Mouse (Mus musculus): ENCODE data around the gene Gm20792.
"Not testable (repeated sequence)": the region's sequence is repeated elsewhere in the genome, so short reads cannot be mapped to it uniquely, and the experiment has no call there.

The Gm20792 gene

DNA sequence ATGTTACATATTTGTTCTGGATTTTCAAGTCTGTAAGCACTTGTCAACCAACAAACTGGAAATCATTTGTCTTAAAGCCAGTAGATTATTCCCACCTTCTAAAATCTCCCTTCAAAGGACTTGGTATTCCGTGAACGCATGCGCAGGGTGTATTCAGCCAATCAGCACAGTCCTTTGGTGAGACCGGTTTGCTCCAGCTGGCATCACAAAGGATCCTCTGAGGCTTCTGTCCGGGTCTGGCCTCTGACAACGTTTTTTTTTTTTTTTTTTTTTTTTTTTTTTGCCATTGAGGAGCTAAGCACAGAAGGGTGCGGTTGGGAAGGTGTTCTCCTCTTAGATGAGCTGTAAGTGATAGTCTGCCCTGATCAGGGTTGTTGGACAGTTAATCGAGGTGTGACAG is at the start of gene Gm20792:
TSS of gene Gm20792 (plus strand) at position 301 of the 400 bp plus-strand sequence.
- in situ Hi-C loops (cut with MseI, MboI), result not testable (repeated sequence)

All from mouse trophoblast stem cell (cell line).